Mouse (Mus musculus) lung, adult 2 months (tissue): ENCODE results near the gene Pspn.

Experiments
- CTCF ChIP-seq: fragments of 200-500 bp; IDR thresholded peaks from 2 replicates; pipeline ENCODE4 v1.5.1; 2011; ENCODE audit warnings: mild to moderate bottlenecking, low read length, control low read depth; ENCODE audit not compliant: insufficient read depth
- POLR2A ChIP-seq: fragments of 200-500 bp; IDR thresholded peaks from 2 replicates; pipeline ENCODE4 v1.6.1; 2011; ENCODE audit warnings: low read depth, mild to moderate bottlenecking, control low read depth, low read length, borderline replicate concordance; ENCODE audit errors: extremely low read depth

DNA sequence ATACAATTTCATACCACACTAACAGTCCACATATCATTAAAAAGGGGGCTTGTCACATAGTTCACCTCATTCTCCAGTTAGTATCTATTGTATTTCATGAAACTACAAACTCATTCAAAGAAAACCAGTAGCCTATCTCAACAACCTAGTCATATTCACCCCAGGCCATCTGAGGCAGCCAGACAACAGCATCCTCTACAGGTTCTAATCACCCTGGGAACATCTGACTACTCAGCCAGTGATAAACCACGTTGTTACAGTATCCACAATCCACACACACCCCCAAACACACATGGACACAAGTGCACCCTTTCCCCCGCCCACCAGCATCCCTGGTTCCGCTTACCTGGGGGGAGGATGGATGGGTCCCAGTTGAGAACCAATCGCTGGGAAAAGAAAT, 27.7 kb upstream of the Pspn start:
- no peak for TF ChIP-seq CTCF
- no peak for TF ChIP-seq POLR2A
